Mouse (Mus musculus) adrenal gland, postnatal 4 days (tissue): ENCODE data around the gene Olfr1389. TPM values are rescaled to one million over a fixed set of nuclear protein-coding genes. Genes with fewer than 3 reads are reported as not detected.
"Not testable (repeated sequence)": the region's sequence is repeated elsewhere in the genome, so short reads cannot be mapped to it uniquely, and the experiment has no call there.

Source experiments
- DNase-seq, 2 experiments: peaks; one replicate each; pipeline ENCODE4 v3.0.0; 2021 to 2022; ENCODE audit warnings: low spot score in 2 of 2, mixed read lengths in 2 of 2
- long read RNA-seq, 2 experiments: library from polyadenylated mRNA; stranded (forward); transcript quantifications; one replicate each; pipeline ENCODE4 v2.0.0; 2021
- total RNA-seq, 2 experiments: library from RNA; stranded (reverse); gene quantifications; 2 replicates each; pipeline ENCODE4 v1.2.3; 2021

The Olfr1389 gene
- total RNA-seq, result not detected
- long read RNA-seq, experiment 1, result 0 reads
- long read RNA-seq, experiment 2, result 0 reads

DNA sequence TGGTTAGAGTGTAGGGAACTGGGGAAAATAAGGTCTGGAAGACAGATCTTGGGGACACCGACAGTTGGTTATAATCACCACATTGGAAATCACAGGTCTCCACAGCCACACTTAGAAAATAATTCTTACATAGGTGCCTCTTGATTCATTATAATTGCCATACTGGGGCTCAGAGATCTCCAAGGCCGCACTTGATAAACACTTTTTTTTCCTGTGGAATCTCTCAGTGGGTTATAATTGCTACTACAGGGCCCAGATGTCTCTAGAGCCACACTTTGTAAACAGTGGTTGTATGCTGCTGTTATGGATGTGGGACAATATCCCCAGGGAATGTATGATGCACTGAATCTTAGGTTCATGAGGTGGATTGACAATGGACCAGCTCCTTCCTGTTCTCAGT lies at the start of gene Olfr1389:
TSS of gene Olfr1389 (plus strand) at position 301 of the 400 bp plus-strand sequence.
- DNase-seq, result no peak

- DNase-seq, result no peak
Measured at GRCm38 (mm10) chr11:49383133-49383532, 39.7 kb upstream of the Olfr1389 start.

- not testable (repeated sequence) for DNase-seq
Measured at GRCm38 (mm10) chr11:49386118-49386517, 36.7 kb upstream of the Olfr1389 start.

GRCm38 (mm10) chr11:49392707-49393106 lies 30.2 kb upstream of the Olfr1389 start:
- not testable (repeated sequence) for DNase-seq

DNA sequence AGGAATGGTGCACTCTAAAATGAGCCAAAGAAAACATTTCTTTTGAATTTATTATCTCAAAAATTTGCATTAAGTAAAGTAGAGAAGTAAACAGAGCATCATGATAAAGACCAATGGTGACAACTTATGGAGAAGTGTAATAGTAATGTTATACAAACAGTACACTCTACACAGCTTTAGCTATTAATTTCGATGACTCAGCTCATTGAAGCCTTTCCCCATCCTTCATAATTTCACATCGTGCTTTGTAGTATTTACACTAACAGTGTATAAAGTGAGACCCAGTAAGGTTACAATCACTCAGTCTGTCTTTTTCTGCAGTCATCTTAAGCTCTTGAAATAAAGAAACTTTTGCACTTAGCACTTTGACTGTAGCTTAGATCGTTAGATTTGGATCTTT lies 16.1 kb upstream of the Olfr1389 start:
- DNase-seq, result no peak

DNA sequence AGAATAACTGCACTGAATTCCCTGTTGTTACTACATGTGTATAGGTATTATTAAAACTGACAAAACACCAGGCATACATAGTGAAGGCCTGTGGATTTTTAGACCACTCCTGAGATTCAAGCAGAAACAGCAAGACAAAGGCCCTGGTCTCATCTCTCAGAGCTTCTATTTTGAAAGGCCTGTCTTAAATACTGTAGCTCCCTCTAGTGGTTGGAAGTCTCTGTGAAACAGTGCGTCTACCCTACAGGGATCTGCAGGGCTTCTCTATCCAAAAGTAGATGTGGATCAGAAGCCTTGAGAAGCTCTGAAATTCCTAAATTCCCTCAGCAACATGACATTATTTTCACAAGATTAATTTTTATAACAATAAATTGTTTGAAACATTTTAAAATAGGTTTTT lies 12.3 kb upstream of the Olfr1389 start:
- no peak for DNase-seq

GRCm38 (mm10) chr11:49425257-49425927 lies 2.5 kb downstream of the Olfr1389 start:
- no peak for DNase-seq

DNA sequence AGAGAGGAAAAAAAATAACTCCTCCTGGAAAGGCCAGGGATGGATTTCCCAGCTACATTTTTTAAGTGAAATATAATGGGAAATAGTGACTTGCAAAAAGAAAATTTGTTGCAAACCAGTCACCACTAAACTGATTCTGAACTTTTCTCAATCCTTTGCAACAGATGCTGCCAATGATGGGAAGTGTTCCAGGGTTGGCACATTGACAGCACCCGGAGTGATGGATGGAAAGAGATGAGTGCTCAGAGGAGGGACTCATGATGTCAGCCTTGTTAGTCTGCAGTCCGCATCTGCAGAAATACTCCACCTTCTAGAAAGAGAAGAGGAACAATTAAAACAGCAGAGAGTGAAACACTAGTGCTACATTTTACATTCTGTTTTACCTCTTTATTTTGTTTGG lies 6.8 kb downstream of the Olfr1389 start:
- DNase-seq, result no peak

- DNase-seq, result no peak
Measured at GRCm38 (mm10) chr11:49436411-49436810, 13.5 kb downstream of the Olfr1389 start, which contains the start of gene Olfr1388. TSS of gene Olfr1388 (plus strand) at chr11:49436624.

DNA sequence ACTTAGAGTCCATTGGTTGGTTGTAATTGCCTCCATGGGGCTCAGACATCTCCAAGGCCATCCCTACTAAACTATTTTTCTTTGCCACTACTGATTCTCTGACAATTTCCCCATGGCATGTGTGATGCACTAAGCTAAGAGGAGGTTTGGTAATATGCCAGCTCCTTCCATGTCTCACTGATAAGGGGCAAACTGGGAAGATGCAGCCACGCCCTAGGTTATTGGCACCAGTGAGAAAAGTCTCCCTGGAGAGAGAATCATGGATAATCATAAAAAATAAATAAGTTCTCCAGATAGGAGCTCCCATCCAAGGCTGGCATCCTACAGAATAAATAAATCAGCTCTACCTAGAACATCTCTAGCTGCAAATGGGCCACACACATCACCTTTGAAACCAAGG lies 32.2 kb downstream of the Olfr1389 start, which contains the start of gene Olfr1387:
TSS of gene Olfr1387 (plus strand) at position 301 of the 400 bp plus-strand sequence.
- DNase-seq, result no peak

DNA sequence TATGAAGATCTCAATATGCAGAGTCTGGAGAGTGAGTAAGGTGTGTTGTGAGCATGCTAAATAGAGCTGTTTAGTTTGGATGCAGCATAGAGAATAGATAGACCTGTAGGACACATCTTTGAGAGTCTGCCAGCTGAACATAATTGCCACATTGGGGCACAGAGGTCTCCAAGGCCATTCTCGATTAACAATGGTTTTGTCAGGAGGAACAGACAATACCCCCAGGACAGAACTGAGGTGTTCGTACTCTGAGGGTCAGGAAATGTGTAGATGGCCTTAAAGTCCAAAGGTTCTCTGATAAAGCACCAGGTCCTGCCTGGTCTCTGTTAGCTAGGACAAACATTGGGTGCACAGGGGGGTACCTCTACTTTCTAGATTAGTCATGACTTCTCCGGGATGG lies 41.9 kb downstream of the Olfr1389 start, which contains the start of gene Olfr1386:
TSS of gene Olfr1386 (plus strand) at position 301 of the 400 bp plus-strand sequence.
- not testable (repeated sequence) for DNase-seq

Other genes with a start within 250 kb of the Olfr1389 start
- 10 to 100 TPM; 15.6 to 16.7 TPM for gene Btnl9, start 235.9 kb upstream of the Olfr1389 start, total RNA-seq
- 10 to 100 TPM; 47.3 to 48.7 TPM for gene Zfp62, start 219.8 kb upstream of the Olfr1389 start, total RNA-seq
- 100 to 1,000 TPM; 104 to 109 TPM for gene Mgat1, start 178.9 kb upstream of the Olfr1389 start, total RNA-seq
- under 1 TPM; 0.20 to 0.36 TPM for gene Olfr1393, start 144.8 kb upstream of the Olfr1389 start, total RNA-seq
- gene Olfr1392, start 137.8 kb upstream of the Olfr1389 start, total RNA-seq, result under 1 TPM in 1 of 2 experiments, not detected in 1; 0.20 TPM
- not detected for gene Olfr10, start 118.3 kb upstream of the Olfr1389 start, total RNA-seq
- gene Olfr1391, start 100.3 kb upstream of the Olfr1389 start, total RNA-seq, result not detected
- not detected for gene Olfr1390, start 87.9 kb upstream of the Olfr1389 start, total RNA-seq
- gene Olfr1388, start 13.6 kb downstream of the Olfr1389 start, total RNA-seq, result under 1 TPM; 0.14 to 0.17 TPM
- gene Olfr1387, start 32.3 kb downstream of the Olfr1389 start, total RNA-seq, result not detected
- gene Olfr1386, start 42.0 kb downstream of the Olfr1389 start, total RNA-seq, result not detected
- gene Olfr1385, start 66.0 kb downstream of the Olfr1389 start, total RNA-seq, result not detected
- gene Olfr1384, start 83.7 kb downstream of the Olfr1389 start, total RNA-seq, result not detected
- not detected for gene Olfr1383, start 96.6 kb downstream of the Olfr1389 start, total RNA-seq
- gene Olfr1382, start 105.2 kb downstream of the Olfr1389 start, total RNA-seq, result not detected
- gene Olfr1381, start 120.4 kb downstream of the Olfr1389 start, total RNA-seq, result not detected
- not detected for gene Olfr1380, start 133.8 kb downstream of the Olfr1389 start, total RNA-seq
- gene Flt4, start 186.2 kb downstream of the Olfr1389 start, total RNA-seq, result 10 to 100 TPM; 23.3 to 24.2 TPM
- not detected for gene Scgb3a1, start 240.5 kb downstream of the Olfr1389 start, total RNA-seq